Mouse (Mus musculus): ENCODE results near the gene Rhot1.

The Rhot1 gene

DNA sequence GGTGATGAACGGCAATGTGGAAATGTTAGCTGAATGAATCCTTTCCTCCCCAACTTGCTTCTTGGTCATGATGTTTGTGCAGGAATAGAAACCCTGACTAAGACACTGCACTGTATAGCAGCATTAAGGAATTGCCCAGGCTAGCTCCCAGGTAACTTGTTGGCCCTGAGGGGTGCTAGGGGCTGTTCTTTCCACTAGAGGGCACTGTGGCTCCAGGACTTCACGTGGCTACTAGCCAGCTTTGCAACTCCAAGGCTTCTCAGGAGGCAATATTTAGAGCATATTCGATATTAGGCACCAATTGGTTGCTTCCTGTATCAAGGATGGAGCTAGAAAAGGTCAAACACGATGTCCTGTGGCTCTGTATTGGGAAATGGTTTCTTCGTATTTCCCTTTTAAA lies 78.3 kb downstream of the Rhot1 start:
- no peak for DNase-seq (ENCODE audit: extremely low read depth, low read depth, low spot score)

DNA sequence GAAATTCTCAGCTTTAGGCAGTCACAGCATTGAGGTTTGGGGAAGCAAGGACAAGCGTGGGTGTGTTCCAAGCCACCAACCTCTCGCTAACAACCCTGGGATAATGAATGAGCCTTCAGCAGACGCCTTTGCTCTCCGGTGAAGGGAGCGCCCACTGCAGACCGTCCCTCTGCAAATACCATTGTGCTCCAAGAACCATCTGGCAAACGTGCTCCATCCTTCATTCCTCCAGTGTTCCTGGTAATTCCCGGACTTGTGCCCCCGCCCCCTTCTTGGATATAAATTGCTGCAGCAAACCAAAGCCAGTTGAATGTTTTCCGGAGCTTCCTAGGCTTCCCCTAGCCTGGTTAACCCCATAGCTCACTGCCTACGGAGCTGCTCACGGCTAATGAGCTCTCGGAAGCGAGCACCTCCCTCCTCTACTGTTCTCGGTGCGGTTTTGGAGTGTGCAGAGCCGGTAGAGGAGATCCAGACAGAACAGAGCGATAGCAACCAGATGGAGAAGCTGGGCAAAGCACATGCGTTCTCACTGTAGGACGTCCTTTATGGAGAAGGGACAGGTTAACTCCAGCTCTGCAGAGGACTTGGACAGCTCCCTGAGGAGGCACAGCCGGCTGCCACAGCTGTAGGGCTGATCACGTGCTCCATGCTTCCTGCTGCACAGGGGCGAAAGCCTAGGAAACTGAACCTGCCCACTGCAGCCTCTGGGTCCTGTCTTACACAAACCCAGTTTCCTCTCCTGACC lies 81.1 kb downstream of the Rhot1 start:
- no peak for DNase-seq (ENCODE audit: extremely low read depth, low read depth, low spot score)

DNA sequence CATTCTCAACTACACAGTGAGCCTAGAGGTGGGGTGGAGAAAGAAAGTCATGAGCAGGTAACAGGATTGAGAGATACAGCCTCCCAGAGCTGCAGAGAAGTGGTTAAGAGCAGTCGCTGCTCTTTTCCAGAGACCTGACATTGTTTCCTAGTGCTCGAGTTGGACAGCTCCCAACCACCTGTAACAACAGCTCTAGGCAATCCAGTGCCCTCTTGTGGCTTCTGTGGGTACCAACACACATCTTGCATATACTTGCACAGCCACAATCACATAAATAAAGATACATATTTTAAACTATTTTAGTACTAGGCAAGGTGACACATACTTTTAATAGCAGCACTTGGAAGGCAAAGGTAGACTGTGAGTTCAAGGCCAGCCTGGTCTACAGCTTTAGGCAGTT lies 82.2 kb downstream of the Rhot1 start:
- DNase-seq (ENCODE audit: extremely low read depth, low read depth, low spot score), result no peak

DNA sequence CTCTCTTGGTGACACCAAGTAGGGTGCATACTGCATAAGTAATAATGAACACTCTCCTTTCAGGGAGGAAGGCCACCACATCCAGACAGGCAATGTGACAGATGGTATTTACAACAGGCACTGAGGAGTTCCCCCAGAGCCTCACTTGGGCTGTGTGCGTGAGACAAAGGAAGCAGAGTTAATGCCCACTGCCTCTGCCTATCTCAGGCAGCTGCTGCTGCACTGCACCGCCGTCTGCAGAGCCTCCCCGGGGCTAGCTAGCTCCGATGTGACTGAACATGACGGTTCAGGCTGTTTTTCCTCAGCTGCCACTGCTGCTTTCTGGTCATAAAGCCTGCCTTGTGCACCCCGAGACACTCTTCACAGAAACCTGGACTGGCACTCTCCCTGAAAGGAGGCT lies 83.6 kb downstream of the Rhot1 start:
- no peak for DNase-seq (ENCODE audit: extremely low read depth, low read depth, low spot score)

- DNase-seq (ENCODE audit: extremely low read depth, low read depth, low spot score), result peak; percentile 40
Observed at GRCm38 (mm10) chr11:80295066-80295465, 86.2 kb downstream of the Rhot1 start.

GRCm38 (mm10) chr11:80295785-80296184 lies 87.0 kb downstream of the Rhot1 start:
- DNase-seq (ENCODE audit: extremely low read depth, low read depth, low spot score), result no peak

DNA sequence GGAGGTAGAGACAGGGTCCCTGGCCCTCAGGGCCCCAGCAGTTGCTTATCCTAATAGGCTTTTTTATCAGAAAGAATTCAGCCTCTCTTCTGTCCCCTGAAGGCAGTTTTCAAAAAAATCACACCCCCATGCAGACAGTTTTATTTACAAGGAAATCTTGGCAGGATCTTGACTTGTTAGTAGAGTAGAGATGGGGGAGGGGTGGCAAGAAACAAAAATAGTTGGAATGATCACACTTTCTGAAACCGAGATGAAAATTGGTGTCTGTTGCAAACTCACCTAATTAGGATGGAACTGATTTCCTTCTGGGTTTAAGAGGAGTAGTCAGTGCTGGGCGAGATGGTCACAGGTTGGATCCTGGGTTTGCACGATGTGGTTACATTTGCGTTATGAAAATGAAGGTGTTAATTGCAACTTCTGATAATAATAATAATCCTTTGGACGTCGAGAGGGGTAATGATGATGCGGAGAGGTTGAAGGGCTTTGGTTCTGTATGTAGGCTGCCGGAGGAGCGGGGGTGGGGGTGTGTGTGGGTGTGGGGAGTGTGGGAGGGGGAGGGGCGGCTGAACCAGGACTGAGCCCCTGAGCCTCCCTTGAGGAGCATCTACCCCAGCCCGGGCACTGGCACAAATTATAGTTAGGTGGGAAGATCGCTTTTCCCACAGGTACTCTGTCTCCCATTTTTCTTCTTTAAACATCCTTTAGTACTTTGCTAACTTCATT lies 90.9 kb downstream of the Rhot1 start:
- DNase-seq (ENCODE audit: extremely low read depth, low read depth, low spot score), result no peak

DNA sequence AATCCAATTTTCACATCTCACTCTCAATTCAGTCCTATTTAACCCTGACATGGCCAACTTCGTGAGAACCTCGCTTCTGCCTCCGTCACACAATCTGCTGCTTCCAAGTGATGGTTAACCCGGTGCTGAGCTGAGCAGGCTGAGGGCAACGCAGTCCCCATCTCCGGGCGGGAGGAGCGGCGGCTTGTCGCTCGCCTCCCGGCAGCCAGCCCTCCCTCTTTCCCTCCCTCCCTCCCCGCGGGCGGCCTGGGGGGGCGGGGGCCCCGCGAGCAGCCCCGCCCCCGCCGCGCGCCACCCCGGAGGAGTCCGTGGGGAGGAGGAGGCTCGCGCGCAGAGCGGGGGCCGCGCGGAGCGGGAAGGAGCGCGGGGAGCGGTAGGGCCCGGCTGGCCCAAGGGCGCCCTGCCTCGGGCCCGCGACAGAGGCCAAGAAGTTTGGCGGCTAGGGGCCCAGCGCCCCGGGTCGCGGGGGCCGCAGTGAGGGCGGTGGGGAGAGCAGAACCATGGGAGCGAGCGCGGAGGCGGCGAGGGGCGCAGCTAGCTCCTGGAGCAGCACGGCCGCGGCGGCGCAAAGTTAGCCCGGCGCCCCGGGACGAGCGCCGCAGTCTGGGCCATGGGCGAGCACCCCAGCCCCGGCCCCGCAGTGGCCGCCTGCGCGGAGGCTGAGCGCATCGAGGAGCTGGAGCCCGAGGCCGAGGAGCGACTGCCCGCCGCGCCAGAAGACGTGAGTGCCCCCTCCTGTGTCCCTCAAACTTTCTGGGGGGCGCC lies 91.9 kb downstream of the Rhot1 start, which contains the start of gene Rhbdl3:
Gene Rhbdl3 (plus strand): TSS at position 362 of the 765 bp plus-strand sequence.
- no peak for DNase-seq (ENCODE audit: extremely low read depth, low read depth, low spot score)

GRCm38 (mm10) chr11:80301316-80302045 lies 92.7 kb downstream of the Rhot1 start:
- DNase-seq (ENCODE audit: extremely low read depth, low read depth, low spot score), result no peak

DNA sequence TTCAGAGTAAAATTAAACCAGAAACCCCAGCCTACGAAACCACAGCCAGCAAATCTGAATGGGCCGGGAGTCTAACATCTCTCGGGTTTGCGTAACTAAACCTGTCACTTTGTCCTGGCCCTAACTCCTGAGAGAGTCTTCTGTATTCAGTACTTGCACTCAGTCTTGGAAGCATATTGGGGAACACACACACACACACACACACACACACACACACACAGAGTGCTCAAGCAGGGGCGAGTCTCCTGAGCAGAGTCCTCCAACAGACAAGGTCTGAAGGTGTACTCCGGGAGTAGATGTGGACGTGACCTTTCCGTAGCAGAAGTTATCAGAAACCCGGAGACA lies 93.2 kb downstream of the Rhot1 start:
- no peak for DNase-seq (ENCODE audit: extremely low read depth, low read depth, low spot score)

DNA sequence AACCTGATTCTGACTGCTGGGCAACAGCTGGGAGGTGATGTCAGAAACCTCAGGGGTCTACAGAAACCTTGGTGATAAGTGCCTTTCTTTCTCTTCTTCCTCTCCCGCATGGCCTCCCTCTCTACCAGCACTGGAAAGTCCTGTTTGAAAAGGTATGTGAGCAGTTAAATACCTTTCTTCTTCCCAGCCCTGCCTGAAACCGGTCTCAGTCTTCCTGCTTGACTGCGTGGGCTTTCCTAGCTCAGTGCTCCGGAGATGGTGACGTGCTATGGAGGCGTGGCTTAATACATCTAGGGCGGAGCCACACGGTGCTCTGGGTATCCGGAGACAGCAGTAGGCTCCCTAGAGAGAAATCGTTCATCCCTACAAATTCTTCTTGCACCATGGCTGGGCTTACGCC lies 93.7 kb downstream of the Rhot1 start:
- DNase-seq (ENCODE audit: extremely low read depth, low read depth, low spot score), result peak; percentile 23

DNA sequence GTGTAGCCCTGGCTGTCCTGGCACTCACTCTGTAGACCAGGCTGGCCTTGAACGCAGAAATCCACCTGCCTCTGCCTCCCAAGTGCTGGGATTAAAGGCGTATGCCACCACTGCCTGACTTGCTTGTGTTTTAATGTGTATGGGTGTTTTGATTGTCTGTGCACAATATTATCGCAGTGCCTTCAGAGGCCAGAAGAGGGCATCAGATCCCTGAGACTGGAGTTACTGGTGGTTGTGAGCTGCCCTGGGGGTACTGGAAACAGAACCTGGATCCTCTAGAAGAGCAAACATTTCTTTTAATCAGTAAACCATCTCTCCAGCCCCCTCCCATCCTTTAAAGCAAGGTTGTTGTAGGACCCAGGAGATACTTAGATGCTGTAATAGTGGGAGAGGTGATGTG lies 94.9 kb downstream of the Rhot1 start:
- DNase-seq (ENCODE audit: extremely low read depth, low read depth, low spot score), result no peak

DNA sequence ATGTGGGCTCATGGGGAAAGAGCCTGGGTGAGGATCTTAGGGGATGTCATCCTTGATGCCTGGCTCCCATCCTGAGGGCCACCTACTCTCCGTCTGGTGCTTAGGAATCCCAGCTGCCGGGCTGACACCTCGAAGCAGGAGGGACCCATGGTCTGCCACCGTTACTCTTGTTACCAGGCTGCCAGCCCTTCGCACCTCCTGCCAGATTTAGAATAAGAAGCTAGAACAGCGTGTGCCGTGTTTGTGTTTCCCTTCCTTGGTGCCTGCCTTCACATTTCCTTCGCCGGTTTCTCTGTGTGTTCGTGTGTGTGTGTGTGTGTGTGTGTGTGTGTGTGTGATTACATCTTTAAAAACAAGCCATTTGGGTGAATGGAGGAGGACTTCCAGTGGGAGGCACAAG lies 96.0 kb downstream of the Rhot1 start:
- DNase-seq (ENCODE audit: extremely low read depth, low read depth, low spot score), result no peak

DNA sequence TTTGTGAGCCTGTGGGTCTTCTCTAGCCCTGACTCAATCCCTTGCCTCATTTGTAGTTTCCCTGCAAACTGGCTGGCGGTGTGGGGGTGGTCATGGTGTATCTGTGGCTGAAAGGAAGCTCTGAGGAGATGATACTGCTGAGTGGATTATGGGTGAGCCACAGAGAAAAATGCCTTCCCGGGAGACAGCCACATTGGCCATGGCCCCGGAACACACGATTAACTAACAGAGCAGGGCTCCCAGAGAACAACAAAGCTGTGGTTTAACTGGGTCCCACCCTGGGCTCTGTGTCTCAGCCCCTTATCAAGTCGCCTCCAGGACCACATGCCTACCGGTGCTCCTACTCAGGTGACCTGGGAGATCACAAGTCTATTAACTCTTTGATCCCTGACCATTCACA lies 99.7 kb downstream of the Rhot1 start:
- no peak for DNase-seq (ENCODE audit: extremely low read depth, low read depth, low spot score)

- no peak for DNase-seq (ENCODE audit: extremely low read depth, low read depth, low spot score)
Observed at GRCm38 (mm10) chr11:80311271-80311670, 102.5 kb downstream of the Rhot1 start.

DNA sequence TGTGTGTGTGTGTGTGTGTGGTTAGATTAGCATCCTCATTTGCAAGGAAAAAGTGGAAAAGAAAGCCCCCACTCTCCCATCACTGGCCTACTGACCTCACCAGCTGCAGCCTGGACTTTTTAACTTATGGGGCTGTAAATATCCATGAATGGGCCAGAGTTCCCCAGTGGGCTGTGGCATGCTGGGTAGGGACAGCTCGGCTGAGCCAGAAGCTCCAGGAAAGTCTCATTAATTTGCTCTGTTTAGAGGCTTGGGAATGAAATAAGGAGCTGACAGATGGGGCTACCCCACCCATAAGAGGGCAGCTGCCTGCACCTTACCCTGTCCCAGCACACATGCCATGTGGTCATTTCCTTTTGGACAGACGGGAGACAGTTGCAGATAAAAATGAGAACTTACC lies 103.2 kb downstream of the Rhot1 start:
- no peak for DNase-seq (ENCODE audit: extremely low read depth, low read depth, low spot score)

GRCm38 (mm10) chr11:80312565-80312964 lies 103.7 kb downstream of the Rhot1 start:
- no peak for DNase-seq (ENCODE audit: extremely low read depth, low read depth, low spot score)

GRCm38 (mm10) chr11:80313462-80313861 lies 104.6 kb downstream of the Rhot1 start:
- no peak for DNase-seq (ENCODE audit: extremely low read depth, low read depth, low spot score)

DNA sequence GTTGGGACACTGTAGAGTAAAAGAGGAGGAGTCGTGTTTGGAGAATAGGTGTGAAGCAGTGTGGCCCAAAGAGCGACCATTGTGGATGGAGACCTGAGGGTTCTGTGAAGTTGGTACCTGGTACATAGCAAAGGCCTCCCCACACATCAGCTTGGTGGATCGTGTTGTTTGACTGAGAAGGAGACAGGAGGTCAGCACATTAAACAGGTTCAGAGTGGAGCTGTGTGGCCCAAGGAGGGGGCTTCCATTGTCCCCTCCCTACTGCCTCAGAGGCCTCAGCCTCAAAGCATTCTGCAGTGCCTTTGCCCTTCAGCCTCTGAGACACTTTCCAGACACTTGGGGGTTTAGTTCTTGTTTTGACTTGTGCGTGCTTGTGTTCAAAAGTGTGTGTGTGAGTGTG lies 105.1 kb downstream of the Rhot1 start:
- no peak for DNase-seq (ENCODE audit: extremely low read depth, low read depth, low spot score)

DNA sequence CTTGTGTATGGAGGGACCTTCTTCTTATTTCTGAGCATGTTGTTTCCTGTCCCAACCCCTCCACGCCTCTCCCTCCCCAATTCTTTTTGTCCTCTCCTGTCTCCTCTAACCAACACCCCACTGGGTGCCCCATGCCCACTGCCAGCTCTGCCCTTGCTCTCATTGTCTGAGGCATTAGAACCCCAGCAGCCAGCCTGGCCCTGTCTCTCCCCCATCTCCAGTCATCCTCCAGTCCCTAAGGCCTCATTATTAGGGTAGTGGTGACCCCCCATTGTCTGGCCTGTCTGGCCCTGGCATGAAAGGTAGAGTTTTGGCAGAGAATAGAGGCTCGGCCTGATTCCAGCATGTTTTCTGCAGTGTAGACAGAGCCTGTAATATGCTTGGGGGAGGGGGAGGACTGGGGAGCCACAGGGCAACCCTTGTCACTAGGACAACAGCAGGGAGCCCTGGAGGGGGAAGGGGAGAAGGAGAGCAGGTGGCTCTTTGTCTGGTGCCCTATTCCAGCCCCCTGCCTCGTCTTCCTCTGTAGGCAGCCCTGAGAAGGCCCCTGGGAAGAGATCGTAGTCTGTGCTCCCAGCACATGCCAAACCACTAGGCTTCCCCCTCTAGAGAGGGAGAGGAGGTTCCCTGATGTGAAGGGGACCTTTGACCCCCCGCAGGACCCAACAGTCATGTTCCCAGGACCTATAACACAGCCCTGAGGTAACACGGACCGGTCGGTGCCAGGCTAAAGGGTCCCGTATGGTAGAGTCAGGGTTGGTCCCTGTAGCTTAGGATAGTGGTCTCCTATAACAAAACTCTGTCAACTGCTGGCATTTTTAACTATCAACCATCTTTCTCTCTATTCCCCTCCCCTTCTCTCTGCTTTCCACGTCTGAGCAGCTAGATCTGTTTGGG lies 107.2 kb downstream of the Rhot1 start:
- no peak for DNase-seq (ENCODE audit: extremely low read depth, low read depth, low spot score)
